Mouse (Mus musculus) thymus, postnatal 36 days (tissue): ENCODE measurements around the gene Tmem91.

ENCODE experiments used
- DNase-seq, 2 experiments: peaks; one replicate each; pipeline ENCODE4 v3.0.0; 2022; ENCODE audit warnings: mixed read lengths in 2 of 2

The Tmem91 gene

GRCm38 (mm10) chr7:25694104-25694503, 19.1 kb upstream of the Tmem91 start:
- no peak for DNase-seq

- no peak for DNase-seq
These were observed 15.1 kb upstream of the Tmem91 start for GRCm38 (mm10) chr7:25690051-25690450.

- DNase-seq = peak in 1 of 2 experiments; percentile 40
These were observed 14.6 kb upstream of the Tmem91 start for GRCm38 (mm10) chr7:25689603-25690021.

GRCm38 (mm10) chr7:25688810-25689586, 14.0 kb upstream of the Tmem91 start:
- peak; percentile 77 to 87 for DNase-seq

GRCm38 (mm10) chr7:25687811-25688401, 12.9 kb upstream of the Tmem91 start:
- peak; percentile 84 to 85 for DNase-seq

- peak; percentile 91 to 93 for DNase-seq
These were observed 11.9 kb upstream of the Tmem91 start, which contains the start of gene Tgfb1 for GRCm38 (mm10) chr7:25686680-25687531. Gene Tgfb1 (plus strand): TSS chr7:25687002.

GRCm38 (mm10) chr7:25685926-25686470, 11.0 kb upstream of the Tmem91 start:
- peak in 1 of 2 experiments; percentile 53 for DNase-seq

GRCm38 (mm10) chr7:25684659-25685058, 9.7 kb upstream of the Tmem91 start:
- no peak for DNase-seq

GRCm38 (mm10) chr7:25683474-25684180, 8.7 kb upstream of the Tmem91 start:
- peak; percentile 59 to 73 for DNase-seq

- DNase-seq = peak; percentile 60 to 78
These were observed 6.6 kb upstream of the Tmem91 start for GRCm38 (mm10) chr7:25681341-25682231.

GRCm38 (mm10) chr7:25680514-25681258, 5.7 kb upstream of the Tmem91 start, which contains the start of gene B9d2:
Gene B9d2 (plus strand): TSS chr7:25680780.
- DNase-seq = peak; percentile 96 to 99

GRCm38 (mm10) chr7:25679971-25680370, 5.0 kb upstream of the Tmem91 start:
- peak; percentile 31 to 45 for DNase-seq

- DNase-seq = no peak
These were observed 2.0 kb upstream of the Tmem91 start for GRCm38 (mm10) chr7:25677013-25677412.

- DNase-seq = no peak
These were observed 1.3 kb upstream of the Tmem91 start for GRCm38 (mm10) chr7:25676085-25676781.

GRCm38 (mm10) chr7:25675405-25675804, 439 bp upstream of the Tmem91 start:
- DNase-seq = no peak

GRCm38 (mm10) chr7:25674297-25674696, 669 bp downstream of the Tmem91 start:
- no peak for DNase-seq

- DNase-seq = no peak
These were observed 2.5 kb downstream of the Tmem91 start for GRCm38 (mm10) chr7:25672442-25672841.

- DNase-seq = no peak
These were observed 3.3 kb downstream of the Tmem91 start for GRCm38 (mm10) chr7:25671686-25672085.

GRCm38 (mm10) chr7:25670096-25670495, 4.9 kb downstream of the Tmem91 start:
- no peak for DNase-seq

GRCm38 (mm10) chr7:25669631-25670030, 5.3 kb downstream of the Tmem91 start:
- no peak for DNase-seq
